Mouse (Mus musculus) left cerebral cortex, adult 11 months (tissue): ENCODE data around the gene Sucla2.
"Not testable (repeated sequence)": the region's sequence is repeated elsewhere in the genome, so short reads cannot be mapped to it uniquely, and the experiment has no call there.

Experiments
- DNase-seq: peaks from one replicate; pipeline ENCODE4 v3.0.0; 2022; ENCODE audit warnings: low spot score

Gene Sucla2

GRCm38 (mm10) chr14:73614961-73615360, 89.8 kb downstream of the Sucla2 start:
- not testable (repeated sequence) for DNase-seq

DNA sequence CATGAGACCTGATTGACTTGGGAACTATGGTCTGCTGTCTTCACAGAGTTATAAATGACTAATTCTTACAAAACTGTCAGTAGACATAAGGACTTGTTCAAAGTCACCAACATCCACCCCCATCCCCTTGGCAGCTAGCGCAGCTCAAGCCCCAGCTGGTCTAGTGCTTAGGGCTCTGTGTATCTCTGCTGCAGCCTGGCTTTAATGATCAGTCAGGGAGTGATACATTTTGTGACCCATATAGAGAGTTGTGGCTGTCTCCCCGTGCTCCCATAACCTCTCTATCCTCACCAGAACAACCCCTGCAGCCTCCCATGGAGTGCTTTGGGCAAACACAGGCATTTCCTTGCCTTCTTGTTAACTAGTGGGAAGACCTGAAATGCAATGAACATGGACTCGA, 95.8 kb downstream of the Sucla2 start:
- peak; percentile 12 for DNase-seq

DNA sequence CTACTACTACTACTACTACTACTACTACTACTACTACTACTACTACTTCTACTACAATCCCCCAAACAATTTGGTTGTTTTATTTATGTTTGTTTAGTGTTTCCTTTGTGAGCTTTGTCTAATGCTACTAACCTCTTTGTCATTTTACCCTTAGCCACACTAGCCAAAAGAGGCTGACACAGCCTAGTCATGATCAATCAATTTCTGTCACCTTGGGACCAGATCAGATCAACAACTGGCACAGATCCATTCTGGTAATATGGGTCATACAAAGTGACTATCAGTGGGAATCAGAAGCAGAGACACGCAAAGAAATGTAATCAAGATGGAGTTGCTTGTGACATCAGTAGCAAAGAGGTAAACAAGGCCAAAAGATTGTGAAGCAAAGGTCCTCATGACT, 97.9 kb downstream of the Sucla2 start:
- DNase-seq, result no peak

DNA sequence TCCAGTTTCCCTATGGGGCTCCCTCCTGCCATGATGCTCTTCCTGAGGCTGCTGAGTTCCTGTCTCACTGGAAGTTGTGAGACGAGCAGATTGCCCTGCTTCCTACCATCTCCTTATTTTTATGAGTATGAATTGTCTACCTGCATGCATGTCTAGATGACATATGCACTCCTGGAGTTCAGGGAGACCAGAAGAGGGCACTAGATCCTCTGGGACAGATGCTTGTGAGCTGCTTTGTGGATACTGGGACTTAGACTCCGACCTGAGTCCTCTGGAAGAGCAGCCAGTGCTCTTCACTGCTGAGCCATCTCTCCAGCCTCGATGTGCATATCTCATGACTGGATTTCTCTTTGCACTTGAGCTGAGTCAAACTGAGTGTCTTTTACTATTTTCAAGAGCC, 100.3 kb downstream of the Sucla2 start:
- DNase-seq, result no peak

GRCm38 (mm10) chr14:73631511-73631910, 106.4 kb downstream of the Sucla2 start:
- no peak for DNase-seq

DNA sequence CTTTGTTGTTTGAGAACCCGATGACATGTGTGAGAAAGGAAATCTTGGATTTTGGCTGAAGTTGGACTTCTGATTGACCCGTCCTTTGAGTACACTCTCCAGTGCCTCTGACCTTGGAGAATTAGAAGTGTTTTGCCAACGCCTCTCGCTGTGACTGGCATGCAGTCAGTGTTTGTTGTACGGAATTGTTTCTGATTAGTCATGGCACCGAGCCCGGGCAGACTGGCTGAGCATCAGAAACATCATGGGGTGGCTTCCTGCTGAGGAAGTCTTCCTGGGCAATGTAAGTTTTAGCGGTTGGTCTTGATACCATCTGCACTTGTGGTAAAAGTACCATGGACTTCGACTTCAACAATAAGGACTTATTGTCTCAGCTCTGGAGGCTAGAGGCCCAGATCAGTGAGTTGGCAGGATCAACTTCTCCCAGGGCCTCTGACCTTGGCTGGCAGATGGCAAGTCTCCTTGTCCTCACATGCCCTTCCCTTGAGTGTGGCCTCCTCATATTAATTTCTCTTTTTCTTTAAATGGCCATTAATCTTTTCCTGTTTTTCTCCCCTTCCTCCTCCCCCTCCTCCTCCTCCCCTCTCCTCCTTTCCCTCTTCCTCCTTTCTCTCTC, 107.6 kb downstream of the Sucla2 start:
- DNase-seq, result no peak

DNA sequence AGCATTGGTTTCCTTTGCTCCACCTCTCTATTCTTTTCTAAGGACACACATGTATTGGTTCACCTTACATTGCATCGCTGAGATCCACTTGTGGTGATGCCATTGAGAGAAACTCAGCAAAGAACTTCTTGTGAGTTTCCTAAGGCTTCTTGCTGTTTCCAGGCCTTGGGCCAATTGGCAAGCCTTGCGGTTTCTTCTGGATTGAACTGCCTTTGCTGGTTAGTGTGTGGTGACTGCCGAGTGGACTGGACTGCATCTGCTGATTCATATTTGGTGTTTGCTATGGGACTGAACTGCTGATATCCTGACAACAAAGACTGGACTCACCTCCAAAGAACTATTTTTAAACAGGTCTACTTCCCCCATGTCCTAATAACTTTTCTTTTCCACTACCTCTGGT, 109.2 kb downstream of the Sucla2 start:
- DNase-seq, result no peak

GRCm38 (mm10) chr14:73637460-73637859, 112.3 kb downstream of the Sucla2 start:
- DNase-seq, result no peak
